Mouse (Mus musculus) embryonic facial prominence, embryonic 14.5 days (tissue): ENCODE data around the gene Coro7. TPM values are rescaled to one million over a fixed set of nuclear protein-coding genes. Genes with fewer than 3 reads are reported as not detected.

Source experiments
- ATAC-seq: fragments of 200-750 bp; cut with Nextera tagmentation; 2 replicates; pipeline ENCODE4 v1.8.0; 2017; ENCODE audit warnings: low read depth, moderate number of reproducible peaks, moderate TSS enrichment
- DNase-seq: peaks from one replicate; pipeline ENCODE4 v3.0.0-alpha.2; 2015; ENCODE audit warnings: low spot score
- H3K27ac ChIP-seq: fragments of 300-500 bp; sonication (generic); replicated peaks from 2 replicates; pipeline ENCODE4 v1.5.1; 2014; ENCODE audit warnings: low read depth, mild to moderate bottlenecking, low read length, moderate library complexity
- H3K27me3 ChIP-seq: fragments of 300-500 bp; sonication (generic); replicated peaks from 2 replicates; pipeline ENCODE4 v1.6.1; 2014; ENCODE audit warnings: low read length; ENCODE audit not compliant: control insufficient read depth, insufficient read depth
- H3K36me3 ChIP-seq: fragments of 300-500 bp; sonication (generic); 2 replicates; pipeline ENCODE4 v1.6.1; 2014; ENCODE audit warnings: low read length, mixed read lengths; ENCODE audit not compliant: control insufficient read depth, insufficient read depth
- H3K4me1 ChIP-seq: fragments of 300-500 bp; sonication (generic); 2 replicates; pipeline ENCODE4 v1.6.1; 2014; ENCODE audit warnings: antibody characterized with exemption, low read length; ENCODE audit not compliant: control insufficient read depth, insufficient read depth
- H3K4me2 ChIP-seq: fragments of 300-500 bp; sonication (generic); 2 replicates; pipeline ENCODE4 v1.6.1; 2014; ENCODE audit warnings: low read depth, mild to moderate bottlenecking, low read length, moderate library complexity, mixed read lengths
- H3K4me3 ChIP-seq: fragments of 300-500 bp; sonication (generic); 2 replicates; pipeline ENCODE4 v1.5.1; 2014; ENCODE audit warnings: low read depth, mild to moderate bottlenecking, low read length
- H3K9ac ChIP-seq: fragments of 300-500 bp; sonication (generic); 2 replicates; pipeline ENCODE4 v1.6.1; 2014; ENCODE audit warnings: low read depth, mild to moderate bottlenecking, low read length, moderate library complexity, mixed read lengths
- H3K9me3 ChIP-seq: fragments of 300-500 bp; sonication (generic); 2 replicates; pipeline ENCODE4 v1.6.1; 2016; ENCODE audit warnings: low read length; ENCODE audit not compliant: control insufficient read depth
- WGBS: fragments of 180-500 bp; shearing (Covaris S2); extraction: QIAGEN DNeasy Blood & Tissue Kit; methylation state at CpG from one replicate; pipeline ENCODE4 v1.1.7; 2014; 5-methylcytosine and 5-hydroxymethylcytosine counted together
- polyA plus RNA-seq: library from polyadenylated mRNA; unstranded; fragments of >200 nt; fragmentation: Nextera tagmentation; extraction: Ambion mirVana; gene quantifications from 2 replicates; pipeline ENCODE4 v1.2.1, GENCODE M21; 2014

The Coro7 gene
- polyA plus RNA-seq, 1 experiment from 2014 or later: 11.5 TPM

DNA sequence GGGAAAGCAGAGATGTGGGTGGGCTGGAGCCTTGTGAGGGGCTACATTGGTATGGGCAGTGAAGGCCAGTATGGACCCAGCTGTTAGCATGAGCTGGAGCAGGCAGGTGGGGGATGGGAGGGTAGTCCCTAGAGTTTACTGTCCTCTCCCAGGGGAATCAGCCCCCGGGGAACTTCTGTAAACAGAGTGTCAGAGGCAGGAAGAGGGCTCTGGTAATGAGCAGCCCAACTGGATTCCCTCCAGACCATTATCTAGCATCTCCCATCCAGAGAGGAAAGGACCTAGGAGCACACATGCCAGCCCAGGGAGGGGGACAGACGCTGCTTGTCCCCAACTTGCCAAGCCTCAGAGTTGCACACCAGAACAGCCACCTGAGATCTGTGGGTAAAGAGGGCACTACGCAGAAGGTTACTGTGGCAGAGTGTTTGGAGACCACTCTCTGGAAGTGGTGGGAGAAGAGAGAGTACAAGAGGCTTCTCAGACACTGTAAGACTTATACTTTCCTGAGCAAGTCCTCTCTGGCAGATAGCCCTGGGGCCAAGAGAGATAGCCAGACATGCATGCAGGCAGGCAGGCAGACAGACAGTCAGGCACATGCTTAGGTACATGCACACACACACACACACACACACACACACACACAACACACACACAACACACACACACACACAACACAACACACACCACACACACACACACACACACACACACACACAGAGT is 38.3 kb downstream of the Coro7 start:
- Histone ChIP-seq H3K4me2 (peak overlapping the region; percentile 66), H3K4me3 (peak overlapping the region; percentile 64), H3K27me3 (no peaks in the 10 kb centered on the region), H3K36me3 (peaks cover 16% of the 10 kb centered on the region), H3K4me1 (peaks cover 40% of the 10 kb centered on the region), H3K27ac (peak overlapping the region; percentile 77), H3K9ac (peak overlapping the region; percentile 75), H3K9me3 (no peaks in the 10 kb centered on the region)
- DNase-seq (no peak), ATAC-seq (no peak)
- 30% methylated on average over 3 of the region's 3 CpGs for WGBS

GRCm38 (mm10) chr16:4640267-4641005 is 39.1 kb downstream of the Coro7 start:
- Histone ChIP-seq H3K9me3 (no peaks in the 10 kb centered on the region), H3K4me2 (peak overlapping the region; percentile 66), H3K4me1 (peaks cover 38% of the 10 kb centered on the region), H3K27me3 (no peaks in the 10 kb centered on the region), H3K4me3 (peak overlapping the region; percentile 64), H3K27ac (peak overlapping the region; percentile 77), H3K9ac (peak overlapping the region; percentile 75), H3K36me3 (peaks cover 16% of the 10 kb centered on the region)
- ATAC-seq (peak; percentile 15), DNase-seq (peak; percentile 53)
- WGBS: 5% methylated on average over 14 of the region's 17 CpGs

DNA sequence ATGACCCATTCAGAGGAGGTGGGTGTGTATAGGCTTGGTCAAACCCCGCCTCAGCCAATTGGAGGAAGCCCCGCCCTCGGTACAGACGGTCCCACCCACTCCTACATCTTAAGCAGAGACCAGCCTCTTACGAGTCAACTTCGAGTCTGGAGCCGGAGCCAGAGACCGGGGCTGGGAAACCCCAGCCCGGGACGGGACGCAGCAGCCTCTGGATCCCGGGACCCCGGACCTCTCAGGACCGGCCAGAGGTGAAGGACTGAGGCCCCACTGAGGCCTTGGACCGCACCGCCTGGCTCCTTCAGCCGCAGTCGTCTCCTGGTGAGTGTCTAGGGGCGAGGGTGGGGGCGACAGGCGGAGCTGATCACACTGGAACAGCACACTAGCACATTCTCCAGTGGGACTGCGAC is 39.7 kb downstream of the Coro7 start, which contains the start of the genes Vasn and Dnaja3:
Vasn (plus strand) TSS at position 111 of the 407 bp plus-strand sequence.
Dnaja3 (plus strand) TSS at position 159 of the 407 bp plus-strand sequence.
- peak; percentile 95 for ATAC-seq
- peak within 1 kb of the TSS; percentile 64 for H3K4me3 ChIP-seq
- no peaks in the 10 kb centered on the region for H3K9me3 ChIP-seq
- H3K27me3 ChIP-seq: no peaks in the 10 kb centered on the region
- peak within 1 kb of the TSS; percentile 75 for H3K9ac ChIP-seq
- DNase-seq: peak; percentile 95
- peak within 1 kb of the TSS; percentile 77 for H3K27ac ChIP-seq
- WGBS: 0% methylated on average over 9 of the region's 22 CpGs
- peak within 1 kb of the TSS; percentile 66 for H3K4me2 ChIP-seq
- H3K4me1 ChIP-seq: peaks cover 38% of the 10 kb centered on the region
- peaks cover 13% of the 10 kb centered on the region for H3K36me3 ChIP-seq

DNA sequence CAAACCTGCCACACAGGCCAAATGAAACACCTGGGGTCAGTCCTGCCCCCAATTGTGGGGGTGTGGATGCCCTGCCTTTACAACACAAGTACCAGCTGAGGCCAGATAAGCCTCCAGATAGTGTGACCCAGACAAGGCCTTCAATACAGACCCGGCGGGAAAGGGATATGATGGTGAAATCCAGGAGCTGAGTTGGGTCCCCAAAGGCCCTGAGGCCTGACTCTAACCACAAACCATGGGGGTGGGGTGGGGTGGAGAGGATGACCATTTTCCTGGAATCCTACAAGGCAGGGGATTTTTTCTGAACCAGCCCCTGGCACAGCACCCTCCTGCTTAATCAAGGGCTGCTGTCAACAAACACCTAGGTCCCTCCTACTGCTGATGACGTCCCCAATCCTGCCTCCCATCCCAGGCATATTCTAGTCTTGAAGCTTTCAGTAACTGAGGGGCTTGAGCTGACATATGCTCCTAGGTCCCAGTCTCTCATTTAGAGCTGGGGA is 40.6 kb downstream of the Coro7 start:
- H3K27me3 ChIP-seq: no peaks in the 10 kb centered on the region
- peaks cover 7% of the 10 kb centered on the region for H3K36me3 ChIP-seq
- no peak overlapping the region for H3K9ac ChIP-seq
- DNase-seq: no peak
- H3K4me2 ChIP-seq: no peak overlapping the region
- H3K4me3 ChIP-seq: no peak overlapping the region
- H3K4me1 ChIP-seq: peaks cover 34% of the 10 kb centered on the region
- no peaks in the 10 kb centered on the region for H3K9me3 ChIP-seq
- no peak for ATAC-seq
- WGBS: 77% methylated on average over 3 of the region's 3 CpGs
- H3K27ac ChIP-seq: no peak overlapping the region

DNA sequence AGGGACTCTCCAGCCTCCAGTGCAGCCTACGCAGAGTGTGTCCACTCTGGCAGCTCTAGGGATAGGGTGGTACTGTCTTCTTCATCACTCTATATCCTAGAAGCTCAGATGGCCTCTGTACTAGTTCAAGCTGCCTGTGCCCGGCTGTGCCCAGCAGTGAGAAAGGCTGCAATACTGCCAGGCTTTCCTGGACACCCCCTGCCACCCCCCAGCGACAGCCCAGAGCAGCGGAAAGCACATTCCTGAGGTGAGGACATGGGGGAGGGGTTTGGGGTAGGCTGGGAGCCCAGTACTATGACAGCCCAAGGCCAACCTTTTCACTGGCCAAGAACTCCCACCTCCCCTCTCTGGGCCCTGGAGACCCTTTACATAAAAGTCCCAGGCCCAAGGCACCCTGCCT is 43.8 kb downstream of the Coro7 start:
- Histone ChIP-seq H3K27me3 (no peaks in the 10 kb centered on the region), H3K4me3 (no peak overlapping the region), H3K27ac (no peak overlapping the region), H3K4me1 (peaks cover 3% of the 10 kb centered on the region), H3K9ac (no peak overlapping the region), H3K36me3 (no peaks in the 10 kb centered on the region), H3K4me2 (no peak overlapping the region), H3K9me3 (no peaks in the 10 kb centered on the region)
- WGBS: 59% methylated on average over 4 of the region's 4 CpGs
- DNase-seq (no peak), ATAC-seq (no peak)

DNA sequence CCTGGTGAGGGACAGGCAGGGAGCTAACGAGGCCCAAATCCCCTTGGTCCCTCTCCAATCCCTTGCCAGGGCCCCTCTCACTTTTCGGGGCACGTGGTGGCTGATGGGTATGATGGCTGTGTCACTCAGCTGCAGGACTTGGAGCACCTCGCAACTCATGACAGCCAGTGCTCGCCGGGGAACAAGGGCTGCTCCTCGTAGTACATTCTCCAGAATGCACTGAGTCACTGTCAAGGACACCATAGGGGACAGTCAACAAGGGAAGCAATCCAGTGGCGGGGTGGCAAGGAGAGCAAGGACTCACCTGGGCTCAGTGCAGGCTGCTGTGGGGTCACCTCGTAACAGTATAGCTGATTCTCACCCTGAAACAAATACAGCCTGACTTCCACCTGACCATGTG is 44.9 kb downstream of the Coro7 start:
- DNase-seq (no peak), ATAC-seq (no peak)
- WGBS: 79% methylated on average over 9 of the region's 9 CpGs
- H3K27me3 ChIP-seq: no peaks in the 10 kb centered on the region
- no peak overlapping the region for H3K9ac ChIP-seq
- no peaks in the 10 kb centered on the region for H3K9me3 ChIP-seq
- no peaks in the 10 kb centered on the region for H3K36me3 ChIP-seq
- H3K4me2 ChIP-seq: no peak overlapping the region
- H3K4me3 ChIP-seq: no peak overlapping the region
- no peak overlapping the region for H3K27ac ChIP-seq
- H3K4me1 ChIP-seq: no peaks in the 10 kb centered on the region

- no peaks in the 10 kb centered on the region; the same call in 1 of the 2 replicates for H3K36me3 ChIP-seq
- WGBS: 90% methylated on average over 3 of the region's 3 CpGs
- H3K27ac ChIP-seq: no peak overlapping the region
- no peaks in the 10 kb centered on the region for H3K9me3 ChIP-seq
- ATAC-seq: no peak
- H3K27me3 ChIP-seq: no peaks in the 10 kb centered on the region
- H3K4me1 ChIP-seq: no peaks in the 10 kb centered on the region
- H3K9ac ChIP-seq: no peak overlapping the region
- H3K4me2 ChIP-seq: no peak overlapping the region
- DNase-seq: no peak
- H3K4me3 ChIP-seq: no peak overlapping the region
Measured at GRCm38 (mm10) chr16:4633661-4634060, 45.9 kb downstream of the Coro7 start.

DNA sequence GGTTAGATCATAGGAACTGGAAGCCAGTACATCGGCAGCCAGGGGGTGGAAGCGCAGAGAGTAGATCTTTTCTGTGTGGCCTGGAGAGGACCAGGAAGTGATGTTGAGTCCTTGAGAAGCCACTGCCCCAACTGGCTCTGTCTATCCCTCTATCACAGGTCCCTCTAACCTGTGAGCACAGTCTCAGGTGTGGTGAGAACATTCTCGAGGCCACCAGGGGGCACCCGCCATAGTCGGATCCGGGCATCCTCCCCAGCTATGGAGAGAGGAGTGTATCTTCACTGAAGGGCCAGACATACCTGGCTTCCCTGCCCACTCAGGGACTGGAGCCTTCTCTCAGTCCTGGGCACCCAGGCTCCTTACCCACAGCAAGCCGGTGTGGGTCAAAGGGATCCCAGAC is 47.5 kb downstream of the Coro7 start:
- Histone ChIP-seq H3K27ac (no peak overlapping the region), H3K36me3 (peaks cover 5% of the 10 kb centered on the region; the same call in 1 of the 2 replicates), H3K4me2 (no peak overlapping the region), H3K9ac (no peak overlapping the region), H3K27me3 (no peaks in the 10 kb centered on the region), H3K4me3 (no peak overlapping the region), H3K9me3 (no peaks in the 10 kb centered on the region), H3K4me1 (no peaks in the 10 kb centered on the region)
- ATAC-seq (peak; percentile 47; the same call in 1 of the 2 replicates), DNase-seq (peak; percentile 59)
- WGBS: 43% methylated on average over 7 of the region's 7 CpGs
